Mouse (Mus musculus) liver, embryonic 14.5 days (tissue): Measurements from ENCODE around the gene Hist1h2be. TPM values are rescaled to one million over a fixed set of nuclear protein-coding genes. Genes with fewer than 3 reads are reported as not detected.

ENCODE experiments used
- ATAC-seq: fragments of 200-750 bp; cut with Nextera tagmentation; 2 replicates; pipeline ENCODE4 v1.8.0; 2017; ENCODE audit warnings: moderate number of reproducible peaks, mild to moderate bottlenecking, moderate library complexity; ENCODE audit not compliant: insufficient read depth
- DNase-seq, 3 experiments: peaks; one replicate each; pipeline ENCODE4 v3.0.0-alpha.2; 2012 to 2013; ENCODE audit warnings: low read depth in 3 of 3, low spot score in 3 of 3
- H3K27ac ChIP-seq: fragments of 300-500 bp; sonication (generic); 2 replicates; pipeline ENCODE4 v1.5.1; 2014; ENCODE audit warnings: moderate library complexity, mild to moderate bottlenecking, control low read depth, inconsistent platforms
- H3K27me3 ChIP-seq: fragments of 300-500 bp; sonication (generic); 2 replicates; pipeline ENCODE4 v1.6.1; 2014; ENCODE audit warnings: mild to moderate bottlenecking, low read length, moderate library complexity; ENCODE audit not compliant: control insufficient read depth, insufficient read depth
- H3K36me3 ChIP-seq: fragments of 300-500 bp; sonication (generic); replicated peaks from 2 replicates; pipeline ENCODE4 v1.6.1; 2014; ENCODE audit warnings: low read depth; ENCODE audit not compliant: control insufficient read depth, insufficient read depth
- H3K4me1 ChIP-seq, 2 experiments: fragments of 200-500 bp in 1 of 2; fragments of 300-500 bp in 1 of 2; sonication (generic) in 1 of 2; replicated peaks; 2 replicates each; pipeline ENCODE4 v1.6.1; 2012 to 2014; ENCODE audit warnings: antibody characterized with exemption in 1 of 2, inconsistent platforms in 1 of 2, low read length in 1 of 2; ENCODE audit not compliant: control insufficient read depth in 2 of 2, insufficient read depth in 2 of 2
- H3K4me2 ChIP-seq: fragments of 300-500 bp; sonication (generic); 2 replicates; pipeline ENCODE4 v1.6.1; 2014; ENCODE audit warnings: low read depth, mild to moderate bottlenecking, control low read depth, moderate library complexity
- H3K4me3 ChIP-seq, 2 experiments: fragments of 200-500 bp in 1 of 2; fragments of 300-500 bp in 1 of 2; sonication (generic) in 1 of 2; 2 replicates each; pipeline ENCODE4 v1.5.1; 2012 to 2014; ENCODE audit warnings: low read depth in 2 of 2, low read length in 2 of 2, mild to moderate bottlenecking in 2 of 2, control low read depth in 1 of 2, inconsistent platforms in 1 of 2, moderate library complexity in 1 of 2; ENCODE audit not compliant: insufficient read depth in 1 of 2
- H3K9ac ChIP-seq: fragments of 300-500 bp; sonication (generic); replicated peaks from 2 replicates; pipeline ENCODE4 v1.6.1; 2014; ENCODE audit warnings: mild to moderate bottlenecking, control low read depth, moderate library complexity
- H3K9me3 ChIP-seq: fragments of 300-500 bp; sonication (generic); 2 replicates; pipeline ENCODE4 v1.6.1; 2016; ENCODE audit warnings: low read length, mixed read lengths; ENCODE audit not compliant: control insufficient read depth
- CTCF ChIP-seq: IDR thresholded peaks from 2 replicates; pipeline ENCODE4 v1.5.1; 2016; ENCODE audit warnings: antibody characterized with exemption, low read depth, control low read depth
- EP300 ChIP-seq: IDR thresholded peaks from 2 replicates; pipeline ENCODE4 v1.6.1; 2016; ENCODE audit warnings: antibody characterized with exemption, low read depth
- WGBS: fragments of 180-500 bp; shearing (Covaris S2); extraction: QIAGEN DNeasy Blood & Tissue Kit; methylation state at CpG from one replicate; pipeline ENCODE4 v1.1.7; 2014; ENCODE audit not compliant: insufficient replicate concordance; 5-methylcytosine and 5-hydroxymethylcytosine counted together
- polyA plus RNA-seq, 2 experiments: library from polyadenylated mRNA; depleted of rRNA in 1 of 2; stranded (reverse) in 1 of 2; unstranded in 1 of 2; fragments of >200 nt; fragmentation: Nextera tagmentation in 1 of 2; extraction: Ambion mirVana in 1 of 2; gene quantifications; 2 replicates each; pipeline versions ENCODE4 v1.2.1 to v1.2.3; 2012 to 2014

The Hist1h2be gene
- polyA plus RNA-seq, 2 experiments, result 0.95 to 3.3 TPM

GRCm38 (mm10) chr13:23582219-23583056 lies 38.5 kb downstream of the Hist1h2be start:
- 8% methylated on average over 6 of the region's 6 CpGs for WGBS
- H3K4me2 ChIP-seq, result peak overlapping the region; percentile 94
- H3K27me3 ChIP-seq, result no peaks in the 10 kb centered on the region
- H3K27ac ChIP-seq, result peak overlapping the region; percentile 88
- DNase-seq (no peak), ATAC-seq (peak; percentile 1; the same call in 1 of the 2 replicates)
- no peaks in the 10 kb centered on the region for H3K9me3 ChIP-seq
- H3K9ac ChIP-seq, result peak overlapping the region; percentile 87
- H3K36me3 ChIP-seq, result no peaks in the 10 kb centered on the region
- no peak for TF ChIP-seq CTCF
- TF ChIP-seq EP300, result no peak
- H3K4me1 ChIP-seq, result peaks cover 32 to 34% of the 10 kb centered on the region in 2 experiments
- H3K4me3 ChIP-seq, result peak overlapping the region; percentile 44 to 55

DNA sequence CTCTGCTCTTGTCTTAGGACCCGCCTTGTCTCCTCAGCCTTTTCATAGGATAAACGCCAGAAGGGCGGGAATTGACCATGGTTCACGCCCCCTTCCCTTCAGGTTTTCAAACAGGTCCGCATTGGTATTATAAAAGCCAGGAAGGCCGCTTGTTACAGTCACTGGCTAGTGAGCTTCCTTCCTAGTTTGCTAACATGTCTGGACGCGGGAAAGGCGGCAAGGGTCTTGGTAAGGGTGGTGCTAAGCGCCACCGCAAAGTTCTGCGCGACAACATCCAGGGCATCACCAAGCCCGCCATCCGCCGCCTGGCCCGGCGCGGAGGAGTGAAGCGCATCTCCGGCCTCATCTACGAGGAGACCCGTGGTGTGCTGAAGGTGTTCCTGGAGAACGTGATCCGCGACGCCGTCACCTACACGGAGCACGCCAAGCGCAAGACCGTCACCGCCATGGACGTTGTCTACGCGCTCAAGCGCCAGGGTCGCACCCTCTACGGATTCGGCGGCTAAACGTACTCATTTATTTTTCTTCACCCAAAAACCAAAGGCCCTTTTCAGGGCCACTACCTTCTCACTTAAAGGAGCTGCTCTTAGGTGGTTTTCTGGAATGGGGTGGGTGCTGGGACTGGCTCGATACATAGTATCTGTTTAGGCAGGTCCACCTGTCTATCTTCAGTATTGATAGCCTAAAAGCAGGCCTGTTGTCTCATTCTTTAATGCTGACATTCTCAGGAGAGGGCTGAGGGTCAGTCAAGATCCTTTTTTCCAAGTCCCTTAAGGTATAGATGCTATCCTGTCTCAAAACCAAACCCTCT lies 39.3 kb downstream of the Hist1h2be start, which contains the start of gene Hist1h4d:
Hist1h4d (plus strand) TSS at position 191 of the 811 bp plus-strand sequence.
- H3K4me1 ChIP-seq, result peaks cover 35 to 36% of the 10 kb centered on the region in 2 experiments
- H3K4me2 ChIP-seq, result peak within 1 kb of the TSS; percentile 94
- TF ChIP-seq CTCF (0 out of 2 replicates have a peak, but pooled peaks have one; percentile 7), EP300 (peak; percentile 92)
- WGBS, result under 1% methylated on average over 43 of the region's 43 CpGs
- no peaks in the 10 kb centered on the region for H3K9me3 ChIP-seq
- H3K27me3 ChIP-seq, result no peaks in the 10 kb centered on the region
- H3K27ac ChIP-seq, result peak within 1 kb of the TSS; percentile 88
- H3K36me3 ChIP-seq, result no peaks in the 10 kb centered on the region
- ATAC-seq (peak; percentile 82), DNase-seq (peak; percentile 95 to 97 (median 95))
- peak within 1 kb of the TSS; percentile 87 for H3K9ac ChIP-seq
- peak within 1 kb of the TSS; percentile 44 to 55 for H3K4me3 ChIP-seq

- Histone ChIP-seq H3K27ac (peak overlapping the region; percentile 98), H3K4me3 (peak overlapping the region in 1 of 2 experiments; percentile 8; a peak in 2 of 4 replicates), H3K9me3 (no peaks in the 10 kb centered on the region), H3K4me1 (peaks cover 22 to 23% of the 10 kb centered on the region in 2 experiments), H3K9ac (peak overlapping the region; percentile 57), H3K4me2 (peak overlapping the region; percentile 96), H3K27me3 (no peaks in the 10 kb centered on the region), H3K36me3 (no peaks in the 10 kb centered on the region)
- DNase-seq (no peak), ATAC-seq (no peak)
- 81% methylated on average over 1 of the region's 1 CpGs for WGBS
- TF ChIP-seq CTCF (no peak), EP300 (no peak)
Measured at GRCm38 (mm10) chr13:23577835-23578234, 43.1 kb downstream of the Hist1h2be start.

DNA sequence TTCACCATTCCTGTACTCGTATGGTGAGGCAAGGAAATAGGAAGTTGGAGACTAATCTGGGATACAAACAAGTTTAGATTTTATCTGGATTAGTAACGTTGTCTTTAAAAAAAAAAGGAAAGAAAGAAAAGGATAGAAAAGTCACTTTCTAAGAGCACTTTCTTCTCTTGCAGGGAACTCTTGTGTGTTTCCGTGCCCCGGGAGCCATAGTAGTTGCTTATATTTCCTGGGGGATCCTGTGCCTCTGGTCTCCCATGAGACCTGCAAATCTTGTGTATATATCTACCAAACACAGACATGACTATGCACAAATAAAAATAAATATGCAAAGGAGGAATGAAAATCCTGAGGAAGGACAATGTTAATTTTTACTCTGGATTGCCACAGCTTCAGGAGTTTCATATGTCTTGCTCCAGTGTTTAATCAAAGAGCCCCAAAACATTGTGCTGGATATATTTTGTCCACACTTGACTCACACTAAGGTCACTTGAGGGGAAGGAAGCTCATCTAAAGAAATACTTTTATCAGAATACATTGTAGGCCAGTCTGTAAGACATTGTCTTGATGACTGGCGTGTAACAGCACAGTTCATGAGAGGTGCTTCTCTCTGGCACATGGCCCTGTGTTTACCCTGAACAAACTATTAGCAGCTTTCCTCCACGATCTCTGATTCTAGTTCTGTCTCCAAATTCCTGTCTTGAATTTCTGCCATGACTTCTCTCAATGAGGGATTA lies 43.9 kb downstream of the Hist1h2be start:
- H3K4me1 ChIP-seq, result peaks cover 18 to 21% of the 10 kb centered on the region in 2 experiments
- no peaks in the 10 kb centered on the region for H3K9me3 ChIP-seq
- DNase-seq (no peak), ATAC-seq (no peak)
- TF ChIP-seq EP300, result no peak
- TF ChIP-seq CTCF, result no peak
- H3K36me3 ChIP-seq, result no peaks in the 10 kb centered on the region
- peak overlapping the region; percentile 98 for H3K27ac ChIP-seq
- no peaks in the 10 kb centered on the region for H3K27me3 ChIP-seq
- WGBS, result 35% methylated on average over 6 of the region's 6 CpGs
- peak overlapping the region; percentile 99 for H3K9ac ChIP-seq
- peak overlapping the region; percentile 96 for H3K4me2 ChIP-seq
- H3K4me3 ChIP-seq, result peak overlapping the region; percentile 65 to 69
